In genomic region chr13:95778761-95779161, GRCm38 (mm10) we compare ENCODE assay signal across 11 mouse cellular contexts.
DNase-seq lines count a peak whose midpoint lies in the region; ATAC-seq lines count a peak whose summit lies in the region.
"Had no signal": no experiment of that assay in that cellular context is flagged by ENCODE, and none has a peak within 500 bp of the region (broad histone marks: within the 10 kb centered on the region; RNA-seq: fewer than 3 reads in every experiment).

No protein-coding gene starts in this region.

- WGBS in heart, embryonic 10.5 days, result 55% methylated on average over 9 of the region's 9 CpGs
- 19% methylated on average over 9 of the region's 9 CpGs for WGBS in embryonic facial prominence, embryonic 14.5 days
- 53% methylated on average over 9 of the region's 9 CpGs for WGBS in lung, embryonic 16.5 days
- WGBS in midbrain, embryonic 15.5 days, result 78% methylated on average over 9 of the region's 9 CpGs

- peak; percentile 45 to 51 for DNase-seq in heart, adult 18-20 months
- no peak for DNase-seq in heart, embryonic 10.5 days (ENCODE audit: low spot score)
- peak; percentile 90 for DNase-seq in 416B (ENCODE audit: low read depth)
- peak; percentile 84 for DNase-seq in embryonic facial prominence, embryonic 14.5 days (ENCODE audit: low spot score)
- DNase-seq in ovary, postnatal 36 days (ENCODE audit: low spot score), result no peak
- no peak for DNase-seq in B cell, adult 2 months
- DNase-seq: adrenal gland, adult 8-10 months; right cerebral cortex, postnatal 14 days had no signal

- H3K4me3 ChIP-seq in heart, embryonic 10.5 days, result no peak overlapping the region
- no peak overlapping the region for H3K4me3 ChIP-seq in embryonic facial prominence, embryonic 14.5 days (ENCODE audit: low read depth, low read length)
- H3K4me3 ChIP-seq in lung, embryonic 16.5 days (ENCODE audit: low read length), result no peak overlapping the region
- no peak overlapping the region for H3K4me3 ChIP-seq in midbrain, embryonic 15.5 days
- H3K4me3 ChIP-seq: forebrain, embryonic 12.5 days had no signal

- H3K4me1 ChIP-seq in heart, embryonic 10.5 days, result peaks cover 34% of the 10 kb centered on the region
- peaks cover 16% of the 10 kb centered on the region for H3K4me1 ChIP-seq in embryonic facial prominence, embryonic 14.5 days (ENCODE audit: control insufficient read depth, insufficient read depth, low read length)
- peaks cover 11% of the 10 kb centered on the region for H3K4me1 ChIP-seq in lung, embryonic 16.5 days (replicated peaks; ENCODE audit: control insufficient read depth, insufficient read depth, low read length)
- no peaks in the 10 kb centered on the region for H3K4me1 ChIP-seq in midbrain, embryonic 15.5 days

- H3K27me3 ChIP-seq in heart, embryonic 10.5 days (ENCODE audit: insufficient read depth, poor library complexity, severe bottlenecking), result no peaks in the 10 kb centered on the region
- H3K27me3 ChIP-seq in embryonic facial prominence, embryonic 14.5 days (replicated peaks; ENCODE audit: control insufficient read depth, insufficient read depth, low read length), result no peaks in the 10 kb centered on the region
- no peaks in the 10 kb centered on the region; the same call in 1 of the 2 replicates for H3K27me3 ChIP-seq in lung, embryonic 16.5 days (ENCODE audit: control insufficient read depth, insufficient read depth, low read depth, low read length)
- no peaks in the 10 kb centered on the region for H3K27me3 ChIP-seq in midbrain, embryonic 15.5 days (replicated peaks)
- H3K27me3 ChIP-seq: forebrain, embryonic 12.5 days had no signal

- no peak overlapping the region for H3K27ac ChIP-seq in heart, embryonic 10.5 days
- H3K27ac ChIP-seq in embryonic facial prominence, embryonic 14.5 days (replicated peaks; ENCODE audit: low read depth, low read length), result no peak overlapping the region
- H3K27ac ChIP-seq in lung, embryonic 16.5 days (ENCODE audit: low read length), result no peak overlapping the region
- H3K27ac ChIP-seq in midbrain, embryonic 15.5 days, result no peak overlapping the region
- H3K27ac ChIP-seq: forebrain, embryonic 12.5 days had no signal

- H3K4me2 ChIP-seq in embryonic facial prominence, embryonic 14.5 days (ENCODE audit: low read depth, low read length), result peak overlapping the region; percentile 2; the same call in 1 of the 2 replicates
- H3K4me2 ChIP-seq in lung, embryonic 16.5 days (ENCODE audit: low read depth, low read length), result no peak overlapping the region
- no peak overlapping the region for H3K4me2 ChIP-seq in midbrain, embryonic 15.5 days
- H3K4me2 ChIP-seq: forebrain, embryonic 12.5 days had no signal

- H3K9ac ChIP-seq in embryonic facial prominence, embryonic 14.5 days (ENCODE audit: low read depth, low read length), result no peak overlapping the region
- H3K9ac ChIP-seq in lung, embryonic 16.5 days (ENCODE audit: low read length), result no peak overlapping the region
- H3K9ac ChIP-seq in midbrain, embryonic 15.5 days, result no peak overlapping the region
- H3K9ac ChIP-seq: forebrain, embryonic 12.5 days had no signal

- no peaks in the 10 kb centered on the region for H3K36me3 ChIP-seq in heart, embryonic 10.5 days
- H3K36me3 ChIP-seq in embryonic facial prominence, embryonic 14.5 days (ENCODE audit: control insufficient read depth, insufficient read depth, low read length), result no peaks in the 10 kb centered on the region
- H3K36me3 ChIP-seq in lung, embryonic 16.5 days (ENCODE audit: control insufficient read depth, insufficient read depth, low read length), result no peaks in the 10 kb centered on the region
- no peaks in the 10 kb centered on the region for H3K36me3 ChIP-seq in midbrain, embryonic 15.5 days (replicated peaks)
- H3K36me3 ChIP-seq: forebrain, embryonic 12.5 days had no signal

- peak; percentile 74 for ATAC-seq in embryonic facial prominence, embryonic 14.5 days (ENCODE audit: low read depth)
- 0 out of 2 replicates have a peak, but pooled peaks have one; percentile 16 for ATAC-seq in lung, embryonic 16.5 days (ENCODE audit: low read depth)
- no peak for ATAC-seq in midbrain, embryonic 15.5 days (replicated peaks)

- no peaks in the 10 kb centered on the region for H3K9me3 ChIP-seq in heart, embryonic 10.5 days
- H3K9me3 ChIP-seq in embryonic facial prominence, embryonic 14.5 days (ENCODE audit: control insufficient read depth, low read length), result no peaks in the 10 kb centered on the region
- no peaks in the 10 kb centered on the region for H3K9me3 ChIP-seq in lung, embryonic 16.5 days (ENCODE audit: control insufficient read depth, low read length)
- H3K9me3 ChIP-seq in midbrain, embryonic 15.5 days, result no peaks in the 10 kb centered on the region
- H3K9me3 ChIP-seq: forebrain, embryonic 12.5 days had no signal

Comparison
In these comparisons a context has a peak if more than half of its experiments do, and no peak if none do; other contexts are left out.
1. DNase-seq: peak in heart, adult 18-20 months (2 of 2), 416B (single experiment) and embryonic facial prominence, embryonic 14.5 days (single experiment); none in heart, embryonic 10.5 days (single experiment), ovary, postnatal 36 days (single experiment) and B cell, adult 2 months (0 of 2).